Mouse (Mus musculus) spleen, adult 2 months (tissue): Measurements from ENCODE around the gene Golga5.

Experiments used
- CTCF ChIP-seq: fragments of 200-500 bp; IDR thresholded peaks from 2 replicates; pipeline ENCODE4 v1.5.1; 2011; ENCODE audit warnings: mild to moderate bottlenecking, inconsistent platforms; ENCODE audit not compliant: insufficient read depth, insufficient read length, insufficient replicate concordance; ENCODE audit errors: extremely low read depth
- POLR2A ChIP-seq: fragments of 200-500 bp; IDR thresholded peaks from 2 replicates; pipeline ENCODE4 v1.6.1; 2011; ENCODE audit warnings: low read depth, low read length, inconsistent platforms

- TF ChIP-seq CTCF (no peak), POLR2A (no peak)
These were observed 27.8 kb upstream of the Golga5 start for GRCm38 (mm10) chr12:102441141-102441540.
